Mouse (Mus musculus): ENCODE results near the gene Rnaset2a. TPM values are rescaled to one million over a fixed set of nuclear protein-coding genes. Genes with fewer than 3 reads are reported as not detected.
"Not testable (repeated sequence)": the region's sequence is repeated elsewhere in the genome, so short reads cannot be mapped to it uniquely, and the experiment has no call there.

Gene Rnaset2a
- polyA plus RNA-seq, 1 experiment from 2014 or later: 17.7 TPM

DNA sequence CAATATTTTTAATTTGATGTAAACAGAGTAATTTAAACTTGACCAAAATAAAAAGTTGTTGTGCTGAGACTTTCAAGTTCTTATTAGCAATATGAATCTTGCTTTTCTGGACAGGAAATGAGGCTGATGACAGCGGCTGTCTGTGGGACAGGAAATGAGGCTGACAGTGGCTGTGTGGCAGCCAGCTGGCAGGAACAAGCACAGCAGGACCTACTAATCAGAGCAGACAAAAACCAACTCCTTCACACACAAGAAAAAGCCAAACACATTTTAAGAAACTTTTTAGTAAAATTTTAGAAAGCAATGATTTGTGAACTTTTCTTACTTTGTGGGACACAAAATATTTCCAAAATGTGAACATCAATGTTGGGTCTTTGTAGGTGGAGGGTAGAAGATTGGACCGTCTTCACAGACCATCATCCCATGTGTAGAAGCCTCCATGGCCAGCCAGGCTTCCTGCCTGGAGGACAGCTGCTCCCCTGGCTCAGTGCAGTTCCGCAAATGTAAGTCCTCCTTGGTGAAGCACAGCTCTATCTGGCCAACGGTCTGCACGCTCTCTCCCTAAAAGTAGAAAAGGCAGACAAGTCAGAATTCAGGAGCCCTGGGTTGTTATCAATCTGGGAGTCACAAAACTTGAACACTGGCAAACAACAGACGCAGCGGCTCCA, 19.4 kb downstream of the Rnaset2a start:
- not testable (repeated sequence) for ATAC-seq (ENCODE audit: low FRiP score, low read depth); H3K9ac ChIP-seq; H3K27ac ChIP-seq (replicated peaks); H3K27me3 ChIP-seq; H3K4me1 ChIP-seq (replicated peaks); H3K4me2 ChIP-seq; H3K36me3 ChIP-seq; H3K9me3 ChIP-seq; H3K4me3 ChIP-seq
- 67% methylated on average over 1 of the region's 7 CpGs for WGBS

DNA sequence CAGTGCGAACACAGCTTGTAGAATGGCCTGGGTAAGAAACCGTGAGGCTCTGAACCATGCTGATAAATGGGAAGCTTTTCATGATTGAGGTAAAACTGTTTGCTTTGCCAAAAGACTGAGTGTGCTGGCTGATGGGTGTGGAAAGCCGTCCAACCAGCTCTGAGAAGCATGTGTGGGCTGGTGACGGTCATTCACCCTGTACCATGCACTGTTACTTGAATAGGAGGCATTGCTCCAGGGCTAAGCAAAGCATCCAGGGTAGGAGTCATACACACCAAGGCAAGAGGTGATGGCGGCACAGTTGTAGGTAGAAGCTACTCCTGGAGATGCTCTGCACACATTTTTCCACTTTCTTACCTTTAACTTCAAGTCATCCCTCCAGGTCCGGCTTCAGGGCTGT, 23.3 kb downstream of the Rnaset2a start:
- not testable (repeated sequence) for H3K4me2 ChIP-seq; H3K36me3 ChIP-seq; H3K9me3 ChIP-seq; H3K4me3 ChIP-seq; ATAC-seq (ENCODE audit: low FRiP score, low read depth); H3K27ac ChIP-seq (replicated peaks); H3K4me1 ChIP-seq (replicated peaks); H3K9ac ChIP-seq; H3K27me3 ChIP-seq
- 100% methylated on average over 1 of the region's 6 CpGs for WGBS

DNA sequence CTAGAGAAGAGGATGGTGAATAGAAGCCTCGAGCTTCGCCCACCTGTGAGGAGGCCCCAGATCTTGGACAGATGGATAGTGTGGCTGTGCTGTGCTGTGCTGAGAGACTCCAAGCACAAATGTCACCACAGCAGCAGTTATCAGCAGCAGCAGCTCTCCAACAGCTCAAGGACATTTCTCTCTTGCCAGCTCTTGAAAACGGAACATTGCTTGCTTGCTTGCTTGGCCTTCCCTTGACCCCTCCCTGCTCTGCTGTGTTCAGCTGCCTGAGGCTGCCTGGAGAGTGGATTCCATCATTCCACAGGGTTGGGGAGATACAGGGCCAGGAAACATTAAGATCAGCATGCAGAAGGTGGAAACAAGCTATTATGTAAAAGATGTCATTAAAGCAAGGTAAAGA, 24.9 kb downstream of the Rnaset2a start:
- no CpG with 5 or more reads among the region's 3 CpGs for WGBS
- ATAC-seq (ENCODE audit: low FRiP score, low read depth); H3K4me2 ChIP-seq; H3K9me3 ChIP-seq; H3K36me3 ChIP-seq; H3K27me3 ChIP-seq; H3K4me1 ChIP-seq (replicated peaks); H3K9ac ChIP-seq; H3K27ac ChIP-seq (replicated peaks); H3K4me3 ChIP-seq: not testable (repeated sequence)

DNA sequence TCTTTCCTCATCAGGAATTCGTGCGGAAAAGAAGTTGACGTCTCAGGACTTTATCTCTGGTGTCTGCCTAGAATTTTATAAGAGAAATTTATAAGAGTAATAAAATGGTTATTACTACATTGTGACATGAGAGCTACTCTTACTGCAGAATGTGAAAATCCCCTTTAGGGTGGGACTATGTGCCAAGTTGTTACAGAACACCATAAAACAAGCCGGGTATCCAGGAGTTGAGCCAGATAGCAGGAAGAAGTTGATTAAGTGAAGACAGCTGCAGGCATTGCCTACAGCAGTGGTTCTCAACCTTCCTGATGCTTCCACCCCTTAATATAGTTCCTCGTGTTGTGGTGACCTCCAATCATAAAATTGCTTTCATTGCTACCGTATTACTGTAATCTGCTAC, 31.0 kb downstream of the Rnaset2a start:
- not testable (repeated sequence) for H3K4me1 ChIP-seq (replicated peaks); H3K36me3 ChIP-seq; ATAC-seq (ENCODE audit: low FRiP score, low read depth); H3K9ac ChIP-seq; H3K4me2 ChIP-seq; H3K27ac ChIP-seq (replicated peaks); H3K27me3 ChIP-seq; H3K9me3 ChIP-seq; H3K4me3 ChIP-seq
- no CpG with 5 or more reads among the region's 6 CpGs for WGBS

DNA sequence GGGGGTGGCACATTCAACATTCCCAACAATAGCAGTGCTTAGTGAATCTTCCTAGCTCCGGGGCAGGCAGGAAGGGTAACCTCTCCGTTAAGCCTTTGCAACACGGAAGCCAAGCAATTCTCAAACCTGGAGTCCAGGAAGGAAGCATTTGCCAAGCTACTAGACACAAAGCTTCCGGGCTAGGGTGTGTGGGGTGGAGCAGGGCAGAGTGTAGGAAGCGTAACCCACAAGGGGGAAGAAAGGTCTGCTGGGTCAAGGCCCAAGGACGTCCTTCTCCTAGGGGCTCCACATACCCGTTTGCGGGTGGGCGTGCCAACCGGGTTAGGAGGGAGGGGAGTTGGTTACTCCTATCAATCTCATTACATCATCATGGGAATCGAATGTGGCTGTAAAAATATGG, 31.5 kb downstream of the Rnaset2a start:
- H3K4me3 ChIP-seq; H3K9ac ChIP-seq; H3K9me3 ChIP-seq; H3K4me1 ChIP-seq (replicated peaks); ATAC-seq (ENCODE audit: low FRiP score, low read depth); H3K27me3 ChIP-seq; H3K4me2 ChIP-seq; H3K27ac ChIP-seq (replicated peaks); H3K36me3 ChIP-seq: not testable (repeated sequence)
- 81% methylated on average over 8 of the region's 11 CpGs for WGBS

DNA sequence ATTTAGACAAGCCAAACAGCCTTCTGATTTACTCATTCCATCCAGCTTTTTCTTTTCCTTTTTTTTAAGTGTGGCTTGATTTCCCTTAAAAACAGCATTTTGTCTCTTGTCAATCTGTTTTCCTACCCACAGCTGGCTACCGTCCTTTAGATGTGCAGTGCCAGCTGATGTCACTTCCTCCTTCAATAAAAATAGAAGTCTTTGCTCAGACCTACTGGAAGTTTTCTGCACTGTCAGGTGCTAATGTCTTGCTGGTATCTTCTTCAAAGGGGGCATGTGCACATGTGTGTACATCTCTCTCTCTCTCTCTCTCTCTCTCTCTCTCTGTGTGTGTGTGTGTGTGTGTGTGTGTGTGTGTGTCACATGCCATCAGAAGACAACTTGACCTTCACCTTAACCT, 35.7 kb downstream of the Rnaset2a start:
- H3K4me3 ChIP-seq; H3K27me3 ChIP-seq; H3K4me1 ChIP-seq (replicated peaks); H3K9ac ChIP-seq; H3K9me3 ChIP-seq; ATAC-seq (ENCODE audit: low FRiP score, low read depth); H3K27ac ChIP-seq (replicated peaks); H3K36me3 ChIP-seq; H3K4me2 ChIP-seq: not testable (repeated sequence)
- no CpG with 5 or more reads among the region's 1 CpGs for WGBS

DNA sequence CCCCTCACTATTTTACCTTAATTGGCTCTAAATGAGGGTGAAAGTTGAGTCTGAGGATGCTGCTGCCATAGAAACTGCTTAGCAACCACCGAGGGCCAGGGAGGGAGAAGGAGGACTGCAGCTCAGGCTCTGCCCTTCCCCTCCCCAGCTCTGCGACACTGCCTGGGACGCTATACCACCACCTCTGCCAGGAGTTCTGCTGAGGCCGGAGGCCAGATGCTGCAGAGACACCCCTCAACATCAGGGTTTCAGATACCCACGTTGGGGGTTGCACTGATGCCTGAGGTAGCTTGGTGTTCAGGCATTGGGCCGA, 46.6 kb downstream of the Rnaset2a start:
- peak; percentile 77 for ATAC-seq (ENCODE audit: low FRiP score, low read depth)
- H3K27ac ChIP-seq (replicated peaks); H3K27me3 ChIP-seq; H3K36me3 ChIP-seq; H3K9ac ChIP-seq; H3K9me3 ChIP-seq; H3K4me3 ChIP-seq; H3K4me1 ChIP-seq (replicated peaks): not testable (repeated sequence)
- peak overlapping the region; percentile 24; the same call in 1 of the 2 replicates for H3K4me2 ChIP-seq
- 14% methylated on average over 3 of the region's 6 CpGs for WGBS

DNA sequence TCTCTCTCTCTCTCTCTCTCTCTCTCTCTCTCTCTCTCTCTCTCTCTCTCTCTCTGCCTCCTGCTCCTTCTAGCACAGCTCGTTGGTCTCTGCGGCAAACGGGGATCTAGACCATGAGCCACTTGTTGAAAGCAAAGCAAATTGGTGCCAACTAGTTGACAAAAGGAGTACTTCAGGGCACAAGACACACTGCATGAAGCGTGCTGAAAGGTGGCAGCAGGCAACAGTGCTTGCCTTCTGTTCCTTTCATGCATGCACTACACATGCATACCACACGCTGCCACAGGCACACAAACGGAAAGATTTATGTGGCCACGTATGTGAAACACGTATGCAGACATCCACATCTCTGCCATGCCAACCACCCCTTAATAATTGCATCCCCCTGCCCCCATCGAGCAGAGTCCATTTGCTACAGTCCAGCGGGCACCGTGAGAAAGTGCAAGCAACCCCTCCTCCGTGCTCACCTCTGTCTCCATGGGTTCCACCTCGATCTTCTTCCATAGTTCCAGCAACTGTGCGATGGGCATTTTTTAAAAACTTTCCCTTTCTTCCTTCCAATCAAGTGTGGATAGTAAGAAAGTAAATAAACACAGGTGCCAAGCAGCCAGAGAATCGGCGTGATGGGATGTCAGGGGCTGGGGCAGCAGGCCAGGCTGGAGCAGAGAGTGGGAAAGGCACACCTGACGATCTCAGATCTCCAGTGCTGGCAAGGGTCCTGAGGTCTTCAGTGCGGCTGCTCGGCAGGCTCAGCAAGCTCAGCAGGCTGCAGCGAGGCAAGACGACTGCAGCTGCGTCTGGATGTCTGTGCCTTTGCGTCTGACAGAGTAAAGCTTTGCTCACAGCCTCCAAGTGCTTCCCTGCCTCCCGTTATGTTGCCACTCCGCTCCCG, 47.2 kb downstream of the Rnaset2a start:
- not testable (repeated sequence) for H3K27me3 ChIP-seq; H3K9ac ChIP-seq; H3K4me1 ChIP-seq (replicated peaks); H3K36me3 ChIP-seq; H3K27ac ChIP-seq (replicated peaks); H3K9me3 ChIP-seq; H3K4me3 ChIP-seq
- peak; percentile 79 for ATAC-seq (ENCODE audit: low FRiP score, low read depth)
- peak overlapping the region; percentile 24; the same call in 1 of the 2 replicates for H3K4me2 ChIP-seq
- 14% methylated on average over 9 of the region's 26 CpGs for WGBS

DNA sequence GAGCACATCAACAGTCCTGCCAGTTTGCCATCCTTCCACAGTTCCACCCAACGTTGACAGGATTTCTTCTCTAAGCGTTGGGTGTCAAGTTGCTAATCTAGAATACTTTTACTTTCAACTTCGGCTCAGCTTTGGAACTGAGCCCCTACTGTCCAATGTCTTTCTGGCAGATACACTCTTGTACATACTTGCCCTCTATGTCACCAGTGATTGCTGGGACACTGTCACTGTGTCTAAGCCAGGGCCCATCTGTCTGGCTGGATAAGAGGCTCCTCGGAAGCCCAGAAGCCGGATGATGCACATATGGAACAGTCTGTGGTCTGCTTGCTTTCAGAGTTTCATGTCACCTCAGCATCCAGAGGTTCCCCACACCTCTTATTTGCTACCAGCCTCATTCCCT, 51.7 kb downstream of the Rnaset2a start:
- whole genome bisulfite sequencing: 82% methylated on average over 3 of the region's 5 CpGs
- not testable (repeated sequence) for ATAC-seq (ENCODE audit: low FRiP score, low read depth)

DNA sequence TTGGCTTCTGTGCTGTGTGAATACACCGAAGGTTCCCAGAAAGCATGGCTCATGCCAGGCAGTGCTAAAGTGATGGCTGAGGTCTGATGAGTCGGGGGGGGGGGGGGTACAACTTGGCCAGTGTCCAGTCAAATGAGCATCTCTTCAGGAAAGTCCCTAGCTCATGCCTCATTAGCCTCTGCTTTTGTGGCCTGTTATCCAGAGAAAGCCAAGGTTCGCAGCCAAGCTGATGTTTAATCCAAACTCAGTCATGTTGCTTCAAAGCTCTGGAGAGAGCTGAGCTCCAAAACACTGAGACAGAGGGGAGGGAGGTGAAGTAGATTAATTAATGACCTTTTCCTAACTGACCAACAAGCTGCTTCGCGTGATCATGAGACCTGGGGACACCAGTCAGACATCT, 52.2 kb downstream of the Rnaset2a start:
- H3K4me2 ChIP-seq; H3K27me3 ChIP-seq; H3K9ac ChIP-seq; H3K9me3 ChIP-seq; H3K36me3 ChIP-seq; H3K4me1 ChIP-seq (replicated peaks); H3K27ac ChIP-seq (replicated peaks); ATAC-seq (ENCODE audit: low FRiP score, low read depth); H3K4me3 ChIP-seq: not testable (repeated sequence)
- 34% methylated on average over 3 of the region's 5 CpGs for WGBS

More for the DNA sequence above, 51.7 kb downstream of the Rnaset2a start:
- not testable (repeated sequence) for H3K4me3 ChIP-seq; H3K9me3 ChIP-seq; H3K36me3 ChIP-seq; H3K27ac ChIP-seq (replicated peaks); H3K9ac ChIP-seq; H3K4me2 ChIP-seq; H3K27me3 ChIP-seq; H3K4me1 ChIP-seq (replicated peaks)

DNA sequence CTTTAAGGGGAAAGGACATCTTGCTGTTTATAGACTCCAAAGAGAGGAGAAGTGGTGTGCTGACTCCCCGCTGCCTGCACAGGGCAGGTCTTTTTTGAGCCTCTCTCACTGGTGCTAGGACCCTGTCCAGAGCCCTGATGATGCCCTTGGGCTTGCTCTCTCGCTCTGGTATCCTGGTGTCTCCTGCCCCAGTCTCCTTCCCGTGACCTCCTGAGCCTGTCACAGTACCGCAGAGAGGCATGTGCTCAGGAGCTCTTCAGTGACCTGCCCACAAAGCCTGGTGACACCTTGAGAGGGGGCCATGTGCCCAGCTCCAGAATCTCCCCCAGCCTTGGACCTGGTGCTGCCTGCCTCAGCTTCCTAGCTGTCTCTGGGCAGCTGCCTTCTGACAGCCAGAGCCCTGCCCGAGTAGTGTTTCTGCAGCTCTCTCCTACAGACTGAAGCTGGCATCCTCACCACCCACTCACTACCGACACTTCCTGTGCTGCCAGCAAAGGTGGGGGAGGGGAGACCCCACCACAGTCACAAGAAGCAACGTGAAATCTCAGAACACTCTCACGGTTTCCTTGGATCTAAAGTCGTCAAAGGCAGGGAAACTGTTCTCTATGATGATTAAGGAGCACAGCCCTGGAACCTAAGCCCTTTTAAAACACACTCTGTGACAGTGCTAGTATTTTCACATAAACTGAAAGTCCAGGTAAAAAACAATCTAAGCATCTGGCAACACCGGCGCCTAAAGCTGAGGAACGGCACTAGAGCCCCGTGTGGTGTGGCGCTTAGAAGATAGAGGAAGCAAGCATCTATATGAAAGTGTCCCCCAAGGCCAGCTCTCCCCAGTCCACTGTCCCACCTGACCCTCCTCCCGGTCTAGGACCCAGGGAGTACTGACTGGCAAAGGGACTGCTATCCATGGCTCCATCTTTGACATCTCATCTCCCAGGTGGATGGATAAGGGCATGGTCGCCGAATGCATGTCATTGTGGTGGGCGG, 55.1 kb downstream of the Rnaset2a start:
- not testable (repeated sequence) for H3K9me3 ChIP-seq; H3K36me3 ChIP-seq; H3K4me2 ChIP-seq; H3K27ac ChIP-seq (replicated peaks); H3K4me1 ChIP-seq (replicated peaks); H3K27me3 ChIP-seq; H3K4me3 ChIP-seq; H3K9ac ChIP-seq
- 71% methylated on average over 4 of the region's 18 CpGs for WGBS
- peak; percentile 40; the same call in 1 of the 2 replicates for ATAC-seq (ENCODE audit: low FRiP score, low read depth)

DNA sequence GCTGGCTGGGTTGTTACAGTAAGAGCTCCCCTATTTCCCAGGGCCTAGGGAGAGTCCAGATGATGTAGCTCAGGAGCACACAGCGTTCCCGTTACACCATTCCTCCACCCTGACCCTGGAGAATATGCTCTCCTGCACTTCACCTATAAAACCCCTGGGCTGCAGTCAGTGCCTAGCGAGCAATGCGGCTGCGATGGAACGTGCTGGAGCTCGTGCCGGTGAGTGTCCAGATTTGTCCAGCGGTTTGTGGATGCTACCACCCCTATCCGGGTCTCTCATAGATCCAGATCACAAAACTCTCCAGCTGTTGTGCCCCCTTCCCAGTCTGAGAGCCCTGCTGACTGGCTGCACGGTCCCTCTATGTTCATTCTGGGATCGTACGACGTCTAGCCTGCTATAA, 56.6 kb downstream of the Rnaset2a start:
- not testable (repeated sequence) for H3K9ac ChIP-seq; H3K4me3 ChIP-seq; H3K4me1 ChIP-seq (replicated peaks); H3K27ac ChIP-seq (replicated peaks); ATAC-seq (ENCODE audit: low FRiP score, low read depth); H3K36me3 ChIP-seq; H3K27me3 ChIP-seq; H3K4me2 ChIP-seq; H3K9me3 ChIP-seq
- 90% methylated on average over 14 of the region's 14 CpGs for WGBS

Data from hindbrain, embryonic 15.5 days (tissue).